Mouse (Mus musculus) heart, embryonic 14.5 days (tissue): ENCODE measurements around the gene Zbtb20. TPM values are rescaled to one million over a fixed set of nuclear protein-coding genes. Genes with fewer than 3 reads are reported as not detected.

Experiments
- ATAC-seq: fragments of 200-750 bp; cut with Nextera tagmentation; 2 replicates; pipeline ENCODE4 v1.8.0; 2017; ENCODE audit warnings: low read depth, moderate TSS enrichment; ENCODE audit not compliant: insufficient number of reproducible peaks, insufficient read depth, low FRiP score
- H3K27ac ChIP-seq, 2 experiments: fragments of 200-500 bp in 1 of 2; fragments of 300-500 bp in 1 of 2; sonication (generic) in 1 of 2; replicated peaks in 1 of 2; 2 replicates each; pipeline ENCODE4 v1.5.1; 2012 to 2014; ENCODE audit warnings: low read depth in 2 of 2, low read length in 2 of 2, control low read depth in 1 of 2, mild to moderate bottlenecking in 1 of 2, mixed read lengths in 1 of 2; ENCODE audit not compliant: control insufficient read depth in 1 of 2, insufficient read depth in 1 of 2
- H3K27me3 ChIP-seq: fragments of 300-500 bp; sonication (generic); 2 replicates; pipeline ENCODE4 v1.6.1; 2014; ENCODE audit warnings: mild to moderate bottlenecking, low read length, control low read depth; ENCODE audit not compliant: control insufficient read depth, insufficient read depth
- H3K36me3 ChIP-seq: fragments of 300-500 bp; sonication (generic); 2 replicates; pipeline ENCODE4 v1.6.1; 2014; ENCODE audit warnings: mild to moderate bottlenecking, control low read depth, low read length, mixed read lengths; ENCODE audit not compliant: control insufficient read depth, insufficient read depth
- H3K4me1 ChIP-seq, 2 experiments: fragments of 200-500 bp in 1 of 2; fragments of 300-500 bp in 1 of 2; sonication (generic) in 1 of 2; 2 replicates each; pipeline ENCODE4 v1.6.1; 2012 to 2014; ENCODE audit warnings: low read length in 2 of 2, control low read depth in 1 of 2, mixed read lengths in 1 of 2; ENCODE audit not compliant: control insufficient read depth in 2 of 2, insufficient read depth in 2 of 2
- H3K4me2 ChIP-seq: fragments of 300-500 bp; sonication (generic); 2 replicates; pipeline ENCODE4 v1.6.1; 2014; ENCODE audit warnings: mild to moderate bottlenecking, low read length
- H3K4me3 ChIP-seq, 2 experiments: fragments of 200-500 bp in 1 of 2; fragments of 300-500 bp in 1 of 2; sonication (generic) in 1 of 2; 2 replicates each; pipeline ENCODE4 v1.5.1; 2012 to 2014; ENCODE audit warnings: low read length in 2 of 2, mild to moderate bottlenecking in 2 of 2, control low read depth in 1 of 2, low read depth in 1 of 2, moderate library complexity in 1 of 2; ENCODE audit not compliant: control insufficient read depth in 1 of 2, insufficient read depth in 1 of 2
- H3K9ac ChIP-seq: fragments of 300-500 bp; sonication (generic); 2 replicates; pipeline ENCODE4 v1.6.1; 2014; ENCODE audit warnings: mild to moderate bottlenecking, low read length
- H3K9me3 ChIP-seq: fragments of 300-500 bp; sonication (generic); 2 replicates; pipeline ENCODE4 v1.6.1; 2016; ENCODE audit warnings: low read length, control low read depth; ENCODE audit not compliant: control insufficient read depth
- WGBS: fragments of 180-500 bp; shearing (Covaris S2); extraction: QIAGEN DNeasy Blood & Tissue Kit; methylation state at CpG from one replicate; pipeline ENCODE4 v1.1.7; 2014; 5-methylcytosine and 5-hydroxymethylcytosine counted together
- polyA plus RNA-seq: library from polyadenylated mRNA; unstranded; fragments of >200 nt; fragmentation: Nextera tagmentation; extraction: Ambion mirVana; gene quantifications from 2 replicates; pipeline ENCODE4 v1.2.1, GENCODE M21; 2014

Zbtb20 gene
- polyA plus RNA-seq, 1 experiment from 2014 or later = 50.3 TPM

DNA sequence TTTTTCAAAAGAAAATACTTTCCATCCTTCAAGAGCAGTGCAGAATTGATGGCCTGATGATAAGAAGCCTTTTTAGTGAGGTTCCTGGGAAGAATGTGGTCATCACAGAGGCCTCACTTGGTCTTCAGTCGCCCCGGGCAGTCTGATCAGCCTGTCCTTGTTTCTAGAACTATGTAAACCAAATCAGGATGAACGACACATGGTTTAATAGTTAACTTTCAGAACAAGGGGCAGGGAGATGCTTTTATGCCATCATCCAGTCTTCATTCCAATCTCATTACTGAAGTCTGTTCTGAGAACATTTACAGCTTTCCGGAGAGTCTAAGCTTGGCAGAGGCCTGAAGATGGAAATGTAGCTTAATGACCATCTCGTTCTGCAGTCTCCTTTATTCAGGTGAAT, 371.3 kb downstream of the Zbtb20 start:
- 77% methylated on average over 5 of the region's 5 CpGs for WGBS

GRCm38 (mm10) chr16:43253077-43253476, 377.4 kb downstream of the Zbtb20 start:
- Histone ChIP-seq H3K4me1 (peaks cover 0 to 7% of the 10 kb centered on the region in 2 experiments; a peak in 2 of 4 replicates), H3K27ac (no peak overlapping the region), H3K9ac (no peak overlapping the region), H3K4me2 (no peak overlapping the region), H3K36me3 (no peaks in the 10 kb centered on the region), H3K27me3 (no peaks in the 10 kb centered on the region), H3K9me3 (no peaks in the 10 kb centered on the region), H3K4me3 (no peak overlapping the region)
- no peak for ATAC-seq
- 5% methylated on average over 2 of the region's 2 CpGs for WGBS

More for the DNA sequence above, 371.3 kb downstream of the Zbtb20 start:
- Histone ChIP-seq H3K27me3 (no peaks in the 10 kb centered on the region), H3K4me2 (no peak overlapping the region), H3K4me1 (no peaks in the 10 kb centered on the region), H3K36me3 (no peaks in the 10 kb centered on the region), H3K4me3 (no peak overlapping the region), H3K27ac (no peak overlapping the region), H3K9me3 (no peaks in the 10 kb centered on the region), H3K9ac (no peak overlapping the region)
- no peak for ATAC-seq

DNA sequence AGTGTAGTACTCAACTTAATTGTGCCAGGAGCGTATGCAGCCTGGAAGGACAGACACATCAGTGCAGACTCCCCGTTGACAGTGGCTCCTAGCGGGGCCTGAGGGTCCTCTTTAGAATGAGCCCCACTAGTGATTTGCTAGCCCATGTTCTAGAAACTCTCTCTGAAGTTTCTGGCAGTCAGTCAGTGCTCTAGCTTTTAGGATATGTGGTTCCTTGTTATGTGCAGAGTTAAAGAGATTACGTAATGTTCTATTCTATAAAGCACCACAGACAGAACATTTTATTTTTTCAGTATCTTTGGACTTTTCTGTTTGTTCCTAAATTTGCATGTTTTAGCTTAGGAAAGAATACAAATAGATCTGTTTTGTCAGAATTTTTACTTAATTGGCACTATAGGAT, 378.1 kb downstream of the Zbtb20 start:
- Histone ChIP-seq H3K4me2 (no peak overlapping the region), H3K4me1 (peaks cover 0 to 7% of the 10 kb centered on the region in 2 experiments; a peak in 2 of 4 replicates), H3K36me3 (no peaks in the 10 kb centered on the region), H3K9me3 (no peaks in the 10 kb centered on the region), H3K27me3 (no peaks in the 10 kb centered on the region), H3K27ac (no peak overlapping the region), H3K9ac (no peak overlapping the region), H3K4me3 (no peak overlapping the region)
- WGBS = 76% methylated on average over 4 of the region's 4 CpGs
- ATAC-seq = no peak

- H3K36me3 ChIP-seq = no peaks in the 10 kb centered on the region
- no peak overlapping the region for H3K4me3 ChIP-seq
- H3K4me2 ChIP-seq = no peak overlapping the region
- no peak overlapping the region for H3K27ac ChIP-seq
- 94% methylated on average over 3 of the region's 3 CpGs for WGBS
- H3K9me3 ChIP-seq = no peaks in the 10 kb centered on the region
- no peaks in the 10 kb centered on the region for H3K27me3 ChIP-seq
- no peak overlapping the region for H3K9ac ChIP-seq
- peaks cover 0 to 7% of the 10 kb centered on the region in 2 experiments; a peak in 2 of 4 replicates for H3K4me1 ChIP-seq
- no peak for ATAC-seq
Measured at GRCm38 (mm10) chr16:43256191-43256899, 380.7 kb downstream of the Zbtb20 start.

- H3K9me3 ChIP-seq = no peaks in the 10 kb centered on the region
- H3K4me3 ChIP-seq = no peak overlapping the region
- WGBS = 85% methylated on average over 1 of the region's 1 CpGs
- H3K4me1 ChIP-seq = peaks cover 0 to 7% of the 10 kb centered on the region in 2 experiments; a peak in 2 of 4 replicates
- H3K4me2 ChIP-seq = no peak overlapping the region
- H3K9ac ChIP-seq = no peak overlapping the region
- H3K27me3 ChIP-seq = no peaks in the 10 kb centered on the region
- H3K27ac ChIP-seq = no peak overlapping the region
- no peaks in the 10 kb centered on the region for H3K36me3 ChIP-seq
- ATAC-seq = no peak
Measured at GRCm38 (mm10) chr16:43256900-43257281, 381.2 kb downstream of the Zbtb20 start.

DNA sequence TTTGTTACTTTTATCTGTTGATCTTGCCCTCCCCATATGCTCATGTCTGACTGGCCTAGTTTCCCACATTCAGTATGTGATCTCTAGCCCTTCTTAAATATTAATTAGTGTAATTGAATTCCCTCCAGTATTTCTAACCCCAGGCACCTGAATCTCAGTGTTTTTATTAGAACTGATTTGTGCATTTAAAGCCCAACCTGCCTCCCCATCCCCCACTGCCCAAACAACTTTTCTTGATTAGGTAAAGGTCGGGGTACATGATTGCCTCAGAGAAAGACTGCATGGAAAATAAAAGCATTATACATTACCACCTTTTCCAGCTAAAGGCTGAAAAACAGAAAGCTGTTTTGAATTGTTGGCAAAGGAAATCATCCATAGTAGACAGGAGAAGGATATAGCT, 383.8 kb downstream of the Zbtb20 start:
- WGBS = 79% methylated on average over 1 of the region's 1 CpGs
- Histone ChIP-seq H3K4me3 (no peak overlapping the region), H3K36me3 (no peaks in the 10 kb centered on the region), H3K27me3 (no peaks in the 10 kb centered on the region), H3K9me3 (no peaks in the 10 kb centered on the region), H3K9ac (no peak overlapping the region), H3K4me1 (no peaks in the 10 kb centered on the region), H3K27ac (no peak overlapping the region), H3K4me2 (no peak overlapping the region)
- ATAC-seq = no peak

DNA sequence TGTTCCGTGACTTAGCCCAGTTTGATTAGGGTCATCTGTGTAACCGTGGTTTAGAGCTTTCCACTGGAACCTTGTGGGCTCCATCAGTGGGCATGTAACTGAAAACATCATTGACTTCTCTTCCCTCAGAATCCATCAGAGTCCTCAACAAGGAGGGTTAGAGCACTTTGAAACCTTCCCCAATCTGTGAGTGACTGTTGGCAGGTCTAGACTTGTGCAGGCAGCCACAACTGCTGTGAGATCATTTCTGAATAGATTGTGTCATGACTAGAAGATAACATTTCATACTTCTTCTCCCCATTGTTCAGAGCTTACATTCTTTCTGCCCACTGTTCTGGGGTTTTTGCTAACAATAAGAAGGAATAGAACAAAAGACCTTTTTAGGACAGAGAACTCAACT, 385.2 kb downstream of the Zbtb20 start:
- H3K9me3 ChIP-seq = no peaks in the 10 kb centered on the region
- no peak overlapping the region for H3K4me2 ChIP-seq
- H3K9ac ChIP-seq = no peak overlapping the region
- 70% methylated on average over 2 of the region's 2 CpGs for whole genome bisulfite sequencing
- H3K4me1 ChIP-seq = no peaks in the 10 kb centered on the region
- H3K36me3 ChIP-seq = no peaks in the 10 kb centered on the region
- no peaks in the 10 kb centered on the region for H3K27me3 ChIP-seq
- no peak for ATAC-seq
- no peak overlapping the region for H3K27ac ChIP-seq
- no peak overlapping the region for H3K4me3 ChIP-seq

GRCm38 (mm10) chr16:43274057-43274595, 398.4 kb downstream of the Zbtb20 start:
- Histone ChIP-seq H3K9me3 (no peaks in the 10 kb centered on the region), H3K4me1 (peaks cover 4 to 7% of the 10 kb centered on the region in 2 experiments), H3K27me3 (no peaks in the 10 kb centered on the region), H3K9ac (no peak overlapping the region), H3K4me2 (no peak overlapping the region), H3K27ac (no peak overlapping the region), H3K4me3 (no peak overlapping the region), H3K36me3 (no peaks in the 10 kb centered on the region)
- no peak for ATAC-seq
- WGBS = 20% methylated on average over 2 of the region's 2 CpGs
